Mouse (Mus musculus) cortical plate, adult 2 months (tissue): ENCODE data around the gene Map2k3.

Experiments used
- CTCF ChIP-seq: fragments of 200-500 bp; IDR thresholded peaks from 2 replicates; pipeline ENCODE4 v1.5.1; 2011; ENCODE audit warnings: mild to moderate bottlenecking, control low read depth, low read length; ENCODE audit not compliant: insufficient read depth; ENCODE audit errors: extremely low read depth
- POLR2A ChIP-seq: fragments of 200-500 bp; IDR thresholded peaks from 2 replicates; pipeline ENCODE4 v1.6.1; 2011; ENCODE audit warnings: mild to moderate bottlenecking, low read length, control low read depth; ENCODE audit not compliant: insufficient read depth; ENCODE audit errors: extremely low read depth

- TF ChIP-seq CTCF (no peak), POLR2A (no peak)
Measured at GRCm38 (mm10) chr11:60932503-60933020, 729 bp downstream of the Map2k3 start.
